Mouse (Mus musculus) myocyte (in vitro differentiated cells): Measurements from ENCODE around the gene Eif4a1. TPM values are rescaled to one million over a fixed set of nuclear protein-coding genes. Genes with fewer than 3 reads are reported as not detected.

Source experiments
- H3K27me3 ChIP-seq: one replicate; pipeline ENCODE4 v1.6.1; 2011; ENCODE audit not compliant: control insufficient read depth, insufficient read depth, insufficient read length
- H3K36me3 ChIP-seq: one replicate; pipeline ENCODE4 v1.6.1; 2011; ENCODE audit not compliant: control insufficient read depth, insufficient read depth
- H3K4me2 ChIP-seq: one replicate; pipeline ENCODE4 v1.6.1; 2011; ENCODE audit warnings: low read depth, control low read depth
- H3K4me3 ChIP-seq: one replicate; pipeline ENCODE4 v1.5.1; 2011; ENCODE audit warnings: mild to moderate bottlenecking, control low read depth, moderate library complexity
- H3K79me2 ChIP-seq: one replicate; pipeline ENCODE4 v1.6.1; 2011; ENCODE audit not compliant: control insufficient read depth, insufficient read depth
- H3ac ChIP-seq: one replicate; pipeline ENCODE4 v1.6.1; 2011; ENCODE audit not compliant: control insufficient read depth, insufficient read length
- CEBPB ChIP-seq: IDR thresholded peaks from 2 replicates; pipeline ENCODE4 v1.6.1; 2011; ENCODE audit warnings: mild to moderate bottlenecking, moderate library complexity; ENCODE audit not compliant: poor library complexity, insufficient read depth, severe bottlenecking
- E2F4 ChIP-seq: IDR thresholded peaks from one replicate; pipeline ENCODE4 v1.6.1; 2011; ENCODE audit warnings: mild to moderate bottlenecking, control low read depth, moderate library complexity; ENCODE audit not compliant: insufficient read depth
- MAX ChIP-seq: IDR thresholded peaks from one replicate; pipeline ENCODE4 v1.6.1; 2011; ENCODE audit warnings: low read depth, mild to moderate bottlenecking, control low read depth
- MYOD1 ChIP-seq, 3 experiments: IDR thresholded peaks; one replicate each; pipeline ENCODE4 v1.6.1; 2011; ENCODE audit warnings: control low read depth in 2 of 3, low read depth in 2 of 3, mild to moderate bottlenecking in 2 of 3, moderate library complexity in 1 of 3; ENCODE audit not compliant: insufficient read length in 2 of 3, control insufficient read depth in 1 of 3
- MYOG ChIP-seq, 3 experiments: IDR thresholded peaks; one replicate each; pipeline ENCODE4 v1.6.1; 2011; ENCODE audit warnings: control low read depth in 2 of 3, low read depth in 2 of 3, mild to moderate bottlenecking in 2 of 3; ENCODE audit not compliant: insufficient read length in 2 of 3, control insufficient read depth in 1 of 3, insufficient read depth in 1 of 3
- POLR2A ChIP-seq: IDR thresholded peaks from one replicate; pipeline ENCODE4 v1.6.1; 2011; ENCODE audit warnings: low read depth, mild to moderate bottlenecking, control low read depth, moderate library complexity; ENCODE audit not compliant: insufficient read length
- POLR2AphosphoS2 ChIP-seq: IDR thresholded peaks from one replicate; pipeline ENCODE4 v1.6.1; 2011; ENCODE audit warnings: low read depth, control low read depth; ENCODE audit not compliant: insufficient read length
- REST ChIP-seq: IDR thresholded peaks from one replicate; pipeline ENCODE4 v1.6.1; 2011; ENCODE audit warnings: mild to moderate bottlenecking, control low read depth, moderate library complexity; ENCODE audit not compliant: insufficient read depth, insufficient read length
- SRF ChIP-seq: IDR thresholded peaks from one replicate; pipeline ENCODE4 v1.6.1; 2011; ENCODE audit warnings: low read depth; ENCODE audit not compliant: control insufficient read depth, insufficient read length
- TCF12 ChIP-seq: IDR thresholded peaks from one replicate; pipeline ENCODE4 v1.6.1; 2011; ENCODE audit warnings: mild to moderate bottlenecking, control low read depth; ENCODE audit not compliant: poor library complexity, insufficient read depth, severe bottlenecking
- TCF3 ChIP-seq: IDR thresholded peaks from one replicate; pipeline ENCODE4 v1.6.1; 2011; ENCODE audit warnings: low read depth, control low read depth; ENCODE audit not compliant: insufficient read length
- USF1 ChIP-seq: IDR thresholded peaks from one replicate; pipeline ENCODE4 v1.6.1; 2011; ENCODE audit warnings: low read depth, mild to moderate bottlenecking, control low read depth, moderate library complexity
- polyA plus RNA-seq: library from polyadenylated mRNA; unstranded; fragments of >200 nt; fragmentation: generic; extraction: Trizol; gene quantifications from one replicate; pipeline ENCODE4 v1.2.1, GENCODE M21; 2012; ENCODE audit warnings: missing spikeins

The Eif4a1 gene
- polyA plus RNA-seq, 1 experiment, result 553 TPM

DNA sequence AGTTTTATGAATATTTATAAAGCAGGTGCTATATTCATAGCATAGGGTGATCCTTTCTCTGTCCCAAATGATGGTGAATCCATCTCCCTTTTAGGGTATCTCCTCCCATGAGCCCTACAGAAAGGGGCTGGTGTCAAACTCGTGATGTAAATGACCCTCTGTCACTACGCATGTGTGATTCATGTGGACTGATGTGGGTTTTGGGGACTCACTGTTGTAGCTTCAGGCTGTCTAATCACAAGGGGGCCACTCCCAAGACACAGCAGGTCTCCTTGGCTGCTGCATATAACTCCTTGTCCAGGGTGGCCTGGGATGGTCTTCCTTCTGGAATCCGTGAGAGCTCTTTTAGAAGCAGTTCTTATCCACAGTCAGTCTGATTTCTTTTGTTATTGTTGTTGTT, 38.2 kb upstream of the Eif4a1 start:
- no peak for TF ChIP-seq USF1
- no peak for TF ChIP-seq CEBPB
- no peak for TF ChIP-seq TCF12
- no peak for TF ChIP-seq POLR2AphosphoS2
- no peak for TF ChIP-seq MAX
- no peak for TF ChIP-seq SRF
- no peak for TF ChIP-seq TCF3
- TF ChIP-seq MYOG (IDR thresholded peaks at IDR 0.05; ENCODE audit: control insufficient read depth in 1 of 3, insufficient read depth in 1 of 3, insufficient read length in 2 of 3, low read depth in 2 of 3), result no peak
- no peak for TF ChIP-seq E2F4
- TF ChIP-seq POLR2A, result no peak
- no peak for TF ChIP-seq REST
- Histone ChIP-seq H3K79me2 (no peaks in the 10 kb centered on the region), H3K4me3 (no peak overlapping the region)

DNA sequence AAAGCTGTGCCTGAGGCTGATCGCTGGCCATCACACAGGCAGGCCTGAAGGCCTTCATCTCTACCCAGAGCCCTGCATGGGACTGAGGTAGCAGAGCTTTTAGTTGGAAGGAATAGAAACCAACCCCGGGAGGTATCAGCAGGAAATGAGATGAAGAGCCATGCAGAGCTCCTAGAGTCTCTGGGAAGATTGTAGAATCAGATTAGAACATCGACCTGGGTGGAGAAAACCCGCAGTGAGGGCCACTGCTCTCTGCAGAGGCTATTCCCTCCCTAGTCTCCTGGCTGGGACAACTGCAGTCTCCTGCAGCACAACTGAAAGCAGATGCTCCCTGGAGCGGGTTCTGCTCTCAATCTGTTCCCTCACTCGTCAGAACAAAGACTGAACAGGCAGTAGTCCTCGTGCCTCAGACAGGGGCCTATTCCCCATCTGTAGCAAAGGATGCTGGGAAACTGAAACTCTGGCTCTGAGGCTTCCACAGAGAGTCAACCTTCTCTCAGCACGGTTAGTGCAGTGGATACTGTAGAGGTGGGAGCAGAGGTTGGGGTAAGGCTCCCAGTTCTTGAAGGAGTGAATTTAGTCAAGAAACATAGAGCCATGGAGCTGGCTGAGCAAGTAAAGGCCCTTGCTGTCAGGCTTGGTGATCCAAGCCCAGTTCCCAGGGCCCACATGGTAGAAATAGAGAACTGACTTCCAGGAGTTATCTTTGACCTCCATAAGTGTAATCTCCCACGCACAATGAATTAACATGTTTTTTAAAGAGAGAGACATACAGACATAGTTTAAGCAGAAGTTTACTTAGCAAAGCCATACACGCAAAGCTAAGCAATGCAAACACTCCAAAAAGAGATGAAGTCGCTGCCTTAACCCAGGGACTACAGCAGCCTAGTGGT, 37.6 kb upstream of the Eif4a1 start:
- no peak for TF ChIP-seq SRF
- TF ChIP-seq POLR2A, result no peak
- TF ChIP-seq MAX, result no peak
- no peak for TF ChIP-seq CEBPB
- TF ChIP-seq E2F4, result no peak
- TF ChIP-seq TCF3, result no peak
- TF ChIP-seq MYOD1 (IDR thresholded peaks at IDR 0.05; ENCODE audit: control insufficient read depth in 1 of 3, insufficient read length in 2 of 3, low read depth in 2 of 3), result no peak
- no peak overlapping the region for H3K4me2 ChIP-seq
- no peak overlapping the region for H3K4me3 ChIP-seq
- no peaks in the 10 kb centered on the region for H3K36me3 ChIP-seq
- no peak overlapping the region for H3ac ChIP-seq
- H3K79me2 ChIP-seq, result no peaks in the 10 kb centered on the region
- no peaks in the 10 kb centered on the region for H3K27me3 ChIP-seq

More for the DNA sequence above, 38.2 kb upstream of the Eif4a1 start:
- no peak overlapping the region for H3ac ChIP-seq
- no peaks in the 10 kb centered on the region for H3K36me3 ChIP-seq
- no peak overlapping the region for H3K4me2 ChIP-seq
- no peaks in the 10 kb centered on the region for H3K27me3 ChIP-seq

DNA sequence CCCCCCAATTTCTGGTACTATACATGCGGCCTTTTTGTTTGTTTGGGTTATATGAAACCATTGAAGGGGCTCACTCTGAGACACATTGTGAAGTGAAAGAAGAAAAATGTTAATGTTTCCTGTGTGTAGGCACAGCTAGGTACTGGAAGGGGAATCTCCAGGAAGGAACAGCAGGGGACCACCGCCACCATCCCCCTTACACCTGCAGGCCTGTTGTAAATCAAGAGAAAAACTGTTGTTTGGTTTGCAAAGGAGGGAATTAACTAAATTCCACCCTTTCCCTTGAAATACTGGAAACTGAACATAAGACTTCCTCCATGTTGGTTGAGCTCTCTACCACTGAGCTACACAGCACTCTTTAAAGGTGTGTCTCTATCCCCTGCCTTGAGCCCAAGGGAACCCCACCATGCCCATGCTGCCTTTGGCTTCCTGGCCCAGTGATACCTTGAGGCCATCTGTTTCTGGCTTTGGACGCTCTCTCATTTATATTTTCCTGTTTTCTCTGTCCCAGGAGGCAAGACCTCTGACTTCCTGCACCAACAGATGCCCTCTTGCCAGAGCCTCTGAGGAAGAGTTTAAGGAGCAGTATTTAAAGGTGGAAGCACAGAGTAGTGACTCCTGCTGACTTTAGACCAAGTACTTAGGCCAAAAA, 36.5 kb upstream of the Eif4a1 start:
- Histone ChIP-seq H3K4me2 (no peak overlapping the region), H3K27me3 (no peaks in the 10 kb centered on the region), H3ac (no peak overlapping the region), H3K4me3 (no peak overlapping the region), H3K36me3 (no peaks in the 10 kb centered on the region), H3K79me2 (no peaks in the 10 kb centered on the region)
- TF ChIP-seq POLR2AphosphoS2 (no peak), REST (no peak)

DNA sequence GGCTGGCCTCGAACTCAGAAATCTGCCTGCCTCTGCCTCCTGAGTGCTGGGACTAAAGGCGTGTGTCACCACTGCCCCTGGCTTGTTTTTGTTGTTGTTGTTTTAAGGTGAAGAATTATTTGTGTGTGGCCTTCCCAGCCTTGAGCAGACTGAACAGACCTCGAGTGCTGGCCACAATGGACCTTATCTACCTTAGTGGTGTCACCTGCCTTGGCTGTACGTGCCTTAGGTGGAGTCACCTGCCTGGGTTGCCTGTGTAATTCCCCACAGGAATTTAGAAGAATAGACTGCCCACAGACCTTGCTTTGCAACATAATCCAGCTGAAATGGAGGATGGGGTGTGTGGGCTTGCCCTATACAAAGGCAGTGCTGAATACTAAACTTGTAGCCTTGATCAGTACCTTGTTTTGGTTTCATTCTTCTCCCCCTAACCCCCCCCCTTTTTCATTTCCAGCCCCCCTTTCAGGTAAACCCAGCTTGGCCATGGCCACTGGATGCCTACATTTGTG, 35.7 kb upstream of the Eif4a1 start:
- no peak overlapping the region for H3ac ChIP-seq
- no peak overlapping the region for H3K4me2 ChIP-seq

GRCm38 (mm10) chr11:69707480-69707847, 35.2 kb upstream of the Eif4a1 start:
- H3K27me3 ChIP-seq, result no peaks in the 10 kb centered on the region
- no peak overlapping the region for H3K4me3 ChIP-seq
- no peaks in the 10 kb centered on the region for H3K79me2 ChIP-seq
- H3K36me3 ChIP-seq, result no peaks in the 10 kb centered on the region
- H3K4me2 ChIP-seq, result no peak overlapping the region
- TF ChIP-seq TCF3 (no peak), USF1 (no peak), CEBPB (no peak), MAX (no peak), MYOG (IDR thresholded peaks at IDR 0.05; ENCODE audit: control insufficient read depth in 1 of 3, insufficient read depth in 1 of 3, insufficient read length in 2 of 3, low read depth in 2 of 3) (no peak), REST (no peak), MYOD1 (IDR thresholded peaks at IDR 0.05; ENCODE audit: control insufficient read depth in 1 of 3, insufficient read length in 2 of 3, low read depth in 2 of 3) (no peak), E2F4 (no peak), SRF (no peak), POLR2AphosphoS2 (no peak), POLR2A (no peak), TCF12 (no peak)
- H3ac ChIP-seq, result no peak overlapping the region

More for the DNA sequence above, 35.7 kb upstream of the Eif4a1 start:
- Histone ChIP-seq H3K79me2 (no peaks in the 10 kb centered on the region), H3K4me3 (no peak overlapping the region), H3K36me3 (no peaks in the 10 kb centered on the region), H3K27me3 (no peaks in the 10 kb centered on the region)
- TF ChIP-seq SRF (no peak), REST (no peak), TCF12 (no peak), MAX (no peak)
